Mouse (Mus musculus): ENCODE measurements at regions not wholly inside any gene's neighbourhood (a gene's known extent, or its start where the extent isn't known, plus 50 kb on each side); places are given as distances from the start of the nearest gene placed in this dataset.
A peak's percentile ranks its signal among the peaks of the same experiment; 100 is the strongest.
"Not testable (repeated sequence)": the region's sequence is repeated elsewhere in the genome, so short reads cannot be mapped to it uniquely, and the experiment has no call there.

- Histone ChIP-seq H3K9me3 (ENCODE audit: control insufficient read depth, low read length) (no peaks in the 10 kb centered on the region), H3K27ac (ENCODE audit: low read depth, low read length) (no peak overlapping the region), H3K4me2 (replicated peaks; ENCODE audit: low read depth, low read length) (no peak overlapping the region), H3K4me1 (replicated peaks; ENCODE audit: control insufficient read depth, insufficient read depth, low read length) (no peaks in the 10 kb centered on the region), H3K36me3 (ENCODE audit: control insufficient read depth, insufficient read depth, low read length) (no peaks in the 10 kb centered on the region), H3K27me3 (ENCODE audit: control insufficient read depth, insufficient read depth, low read length) (no peaks in the 10 kb centered on the region), H3K4me3 (ENCODE audit: low read depth, low read length) (no peak overlapping the region), H3K9ac (ENCODE audit: low read depth, low read length) (no peak overlapping the region)
- DNase-seq (ENCODE audit: low spot score) (no peak), ATAC-seq (ENCODE audit: low FRiP score) (no peak)
- WGBS, result 80% methylated on average over 1 of the region's 1 CpGs
Observed at GRCm38 (mm10) chr5:22670296-22670695, 75.6 kb upstream of the Lhfpl3 start.

- no peak overlapping the region for H3K4me2 ChIP-seq (replicated peaks; ENCODE audit: low read depth, low read length)
- no peaks in the 10 kb centered on the region for H3K4me1 ChIP-seq (replicated peaks; ENCODE audit: control insufficient read depth, insufficient read depth, low read length)
- peak; percentile 1 for DNase-seq (ENCODE audit: low spot score)
- ATAC-seq (ENCODE audit: low FRiP score), result no peak
- H3K4me3 ChIP-seq (ENCODE audit: low read depth, low read length), result no peak overlapping the region
- no peaks in the 10 kb centered on the region for H3K27me3 ChIP-seq (ENCODE audit: control insufficient read depth, insufficient read depth, low read length)
- no peaks in the 10 kb centered on the region for H3K9me3 ChIP-seq (ENCODE audit: control insufficient read depth, low read length)
- H3K27ac ChIP-seq (ENCODE audit: low read depth, low read length), result no peak overlapping the region
- H3K36me3 ChIP-seq (ENCODE audit: control insufficient read depth, insufficient read depth, low read length), result no peaks in the 10 kb centered on the region
- no peak overlapping the region for H3K9ac ChIP-seq (ENCODE audit: low read depth, low read length)
Observed at GRCm38 (mm10) chr5:22641233-22641632, 91.0 kb upstream of the Orc5 start.

GRCm38 (mm10) chr5:22616989-22617388, 66.8 kb upstream of the Orc5 start:
- 55% methylated on average over 2 of the region's 2 CpGs for whole genome bisulfite sequencing
- not testable (repeated sequence) for H3K4me3 ChIP-seq (ENCODE audit: low read depth, low read length); H3K27me3 ChIP-seq (ENCODE audit: control insufficient read depth, insufficient read depth, low read length); H3K27ac ChIP-seq (ENCODE audit: low read depth, low read length); H3K4me2 ChIP-seq (replicated peaks; ENCODE audit: low read depth, low read length); H3K9me3 ChIP-seq (ENCODE audit: control insufficient read depth, low read length); ATAC-seq (ENCODE audit: low FRiP score); DNase-seq (ENCODE audit: low spot score); H3K9ac ChIP-seq (ENCODE audit: low read depth, low read length); H3K4me1 ChIP-seq (replicated peaks; ENCODE audit: control insufficient read depth, insufficient read depth, low read length); H3K36me3 ChIP-seq (ENCODE audit: control insufficient read depth, insufficient read depth, low read length)
